Mouse (Mus musculus): ENCODE results near the gene Pkd1l1. TPM values are rescaled to one million over a fixed set of nuclear protein-coding genes. Genes with fewer than 3 reads are reported as not detected.

Pkd1l1 gene
- total RNA-seq, 2 experiments from 2014 or later = not detected

GRCm38 (mm10) chr11:8829561-8829960, 143.5 kb downstream of the Pkd1l1 start:
- intact Hi-C loops (cut with DNase I) = no loop called here
- DNase-seq = no peak

- DNase-seq = no peak
- intact Hi-C loops (cut with DNase I) = no loop called here
These were observed 144.1 kb downstream of the Pkd1l1 start for GRCm38 (mm10) chr11:8828836-8829526.

GRCm38 (mm10) chr11:8826609-8827008, 146.5 kb downstream of the Pkd1l1 start:
- DNase-seq = no peak
- intact Hi-C loops (cut with DNase I) = no loop called here

GRCm38 (mm10) chr11:8826046-8826445, 147.0 kb downstream of the Pkd1l1 start:
- DNase-seq = no peak
- intact Hi-C loops (cut with DNase I) = no loop called here

GRCm38 (mm10) chr11:8825413-8825812, 147.7 kb downstream of the Pkd1l1 start:
- DNase-seq = no peak
- intact Hi-C loops (cut with DNase I) = no loop called here

- intact Hi-C loops (cut with DNase I) = no loop called here
- no peak for DNase-seq
These were observed 151.7 kb downstream of the Pkd1l1 start for GRCm38 (mm10) chr11:8821403-8821802.

GRCm38 (mm10) chr11:8817376-8817775, 155.7 kb downstream of the Pkd1l1 start:
- intact Hi-C loops (cut with DNase I) = no loop called here
- no peak for DNase-seq

GRCm38 (mm10) chr11:8814097-8814790, 158.8 kb downstream of the Pkd1l1 start:
- DNase-seq = no peak
- intact Hi-C loops (cut with DNase I) = no loop called here

- intact Hi-C loops (cut with DNase I) = no loop called here
- no peak for DNase-seq
These were observed 161.5 kb downstream of the Pkd1l1 start for GRCm38 (mm10) chr11:8811506-8812100.

GRCm38 (mm10) chr11:8809644-8810043, 163.4 kb downstream of the Pkd1l1 start:
- no peak for DNase-seq
- intact Hi-C loops (cut with DNase I) = no loop called here

GRCm38 (mm10) chr11:8807009-8807408, 166.1 kb downstream of the Pkd1l1 start:
- intact Hi-C loops (cut with DNase I) = no loop called here

GRCm38 (mm10) chr11:8804178-8804577, 168.9 kb downstream of the Pkd1l1 start:
- no peak for DNase-seq
- intact Hi-C loops (cut with DNase I) = no loop called here

More at GRCm38 (mm10) chr11:8807009-8807408, 166.1 kb downstream of the Pkd1l1 start:
- DNase-seq = no peak

GRCm38 (mm10) chr11:8797486-8797885, 175.6 kb downstream of the Pkd1l1 start:
- DNase-seq = no peak
- intact Hi-C loops (cut with DNase I) = no loop called here

- no peak for DNase-seq
- intact Hi-C loops (cut with DNase I) = no loop called here
These were observed 178.0 kb downstream of the Pkd1l1 start for GRCm38 (mm10) chr11:8795031-8795430.

- no peak for DNase-seq
- intact Hi-C loops (cut with DNase I) = no loop called here
These were observed 180.9 kb downstream of the Pkd1l1 start for GRCm38 (mm10) chr11:8792146-8792545.

- intact Hi-C loops (cut with DNase I) = no loop called here
These were observed 183.9 kb downstream of the Pkd1l1 start for GRCm38 (mm10) chr11:8789186-8789585.

GRCm38 (mm10) chr11:8787604-8788003, 185.5 kb downstream of the Pkd1l1 start:
- no peak for DNase-seq
- intact Hi-C loops (cut with DNase I) = no loop called here

More at GRCm38 (mm10) chr11:8789186-8789585, 183.9 kb downstream of the Pkd1l1 start:
- DNase-seq = no peak

- no peak for DNase-seq
- intact Hi-C loops (cut with DNase I) = no loop called here
These were observed 188.7 kb downstream of the Pkd1l1 start for GRCm38 (mm10) chr11:8784413-8784812.

GRCm38 (mm10) chr11:8782141-8782465, 191.0 kb downstream of the Pkd1l1 start:
- intact Hi-C loops (cut with DNase I) = no loop called here
- DNase-seq = no peak

- DNase-seq = no peak
- intact Hi-C loops (cut with DNase I) = no loop called here
These were observed 191.5 kb downstream of the Pkd1l1 start for GRCm38 (mm10) chr11:8781308-8782140.

- intact Hi-C loops (cut with DNase I) = no loop called here
- DNase-seq = no peak
These were observed 193.6 kb downstream of the Pkd1l1 start for GRCm38 (mm10) chr11:8779427-8779826.
